Mouse (Mus musculus) embryonic facial prominence, embryonic 11.5 days (tissue): ENCODE data around the gene Cramp1l. TPM values are rescaled to one million over a fixed set of nuclear protein-coding genes. Genes with fewer than 3 reads are reported as not detected.

Source experiments
- ATAC-seq: fragments of 200-750 bp; cut with Nextera tagmentation; replicated peaks from 2 replicates; pipeline ENCODE4 v1.8.0; 2017; ENCODE audit warnings: low read depth; ENCODE audit not compliant: insufficient number of reproducible peaks, low FRiP score, low TSS enrichment
- DNase-seq: peaks from one replicate; pipeline ENCODE4 v3.0.0-alpha.2; 2015; ENCODE audit warnings: low spot score
- H3K27ac ChIP-seq: fragments of 300-500 bp; sonication (generic); replicated peaks from 2 replicates; pipeline ENCODE4 v1.5.1; 2014; ENCODE audit warnings: mild to moderate bottlenecking, low read depth, low read length, control low read depth
- H3K27me3 ChIP-seq: fragments of 300-500 bp; sonication (generic); 2 replicates; pipeline ENCODE4 v1.6.1; 2014; ENCODE audit warnings: mild to moderate bottlenecking, low read length, moderate library complexity, mixed read lengths; ENCODE audit not compliant: control insufficient read depth, insufficient read depth
- H3K36me3 ChIP-seq: fragments of 300-500 bp; sonication (generic); replicated peaks from 2 replicates; pipeline ENCODE4 v1.6.1; 2014; ENCODE audit warnings: low read depth, mild to moderate bottlenecking, low read length, moderate library complexity, mixed read lengths; ENCODE audit not compliant: control insufficient read depth, insufficient read depth
- H3K4me1 ChIP-seq: fragments of 300-500 bp; sonication (generic); 2 replicates; pipeline ENCODE4 v1.6.1; 2014; ENCODE audit warnings: low read length, mixed read lengths; ENCODE audit not compliant: control insufficient read depth, insufficient read depth
- H3K4me2 ChIP-seq: fragments of 300-500 bp; sonication (generic); 2 replicates; pipeline ENCODE4 v1.6.1; 2014; ENCODE audit warnings: low read depth, mild to moderate bottlenecking, control low read depth, low read length, moderate library complexity
- H3K4me3 ChIP-seq: fragments of 300-500 bp; sonication (generic); 2 replicates; pipeline ENCODE4 v1.5.1; 2014; ENCODE audit warnings: low read depth, low read length, control low read depth
- H3K9ac ChIP-seq: fragments of 300-500 bp; sonication (generic); replicated peaks from 2 replicates; pipeline ENCODE4 v1.6.1; 2014; ENCODE audit warnings: mild to moderate bottlenecking, control low read depth, low read length
- H3K9me3 ChIP-seq: fragments of 300-500 bp; sonication (generic); replicated peaks from 2 replicates; pipeline ENCODE4 v1.6.1; 2016; ENCODE audit warnings: mild to moderate bottlenecking, low read length, inconsistent platforms, mixed read lengths; ENCODE audit not compliant: control insufficient read depth
- WGBS: fragments of 180-500 bp; shearing (Covaris S2); extraction: QIAGEN DNeasy Blood & Tissue Kit; methylation state at CpG from one replicate; pipeline ENCODE4 v1.1.7; 2014; 5-methylcytosine and 5-hydroxymethylcytosine counted together
- polyA plus RNA-seq: library from polyadenylated mRNA; unstranded; fragments of >200 nt; fragmentation: Nextera tagmentation; extraction: Ambion mirVana; gene quantifications from 2 replicates; pipeline ENCODE4 v1.2.1, GENCODE M21; 2014

The Cramp1l gene
- polyA plus RNA-seq, 1 experiment from 2014 or later, result 9.7 TPM

- H3K36me3 ChIP-seq, result no peaks in the 10 kb centered on the region; the same call in none of the 2 replicates
- no peak for ATAC-seq
Measured at GRCm38 (mm10) chr17:25045281-25045680, 29.7 kb upstream of the Cramp1l start.

GRCm38 (mm10) chr17:25044879-25045278, 29.3 kb upstream of the Cramp1l start:
- Histone ChIP-seq H3K27me3 (no peaks in the 10 kb centered on the region), H3K4me1 (no peaks in the 10 kb centered on the region), H3K9me3 (no peaks in the 10 kb centered on the region), H3K9ac (no peak overlapping the region), H3K4me2 (no peak overlapping the region), H3K4me3 (no peak overlapping the region), H3K27ac (no peak overlapping the region), H3K36me3 (no peaks in the 10 kb centered on the region; the same call in none of the 2 replicates)
- no peak for DNase-seq
- ATAC-seq, result no peak
- WGBS, result 74% methylated on average over 7 of the region's 7 CpGs

More at GRCm38 (mm10) chr17:25045281-25045680, 29.7 kb upstream of the Cramp1l start:
- Histone ChIP-seq H3K4me3 (no peak overlapping the region), H3K9ac (no peak overlapping the region), H3K27me3 (no peaks in the 10 kb centered on the region), H3K9me3 (no peaks in the 10 kb centered on the region), H3K4me2 (no peak overlapping the region), H3K4me1 (no peaks in the 10 kb centered on the region), H3K27ac (no peak overlapping the region)
- DNase-seq, result no peak
- WGBS, result 88% methylated on average over 4 of the region's 4 CpGs

DNA sequence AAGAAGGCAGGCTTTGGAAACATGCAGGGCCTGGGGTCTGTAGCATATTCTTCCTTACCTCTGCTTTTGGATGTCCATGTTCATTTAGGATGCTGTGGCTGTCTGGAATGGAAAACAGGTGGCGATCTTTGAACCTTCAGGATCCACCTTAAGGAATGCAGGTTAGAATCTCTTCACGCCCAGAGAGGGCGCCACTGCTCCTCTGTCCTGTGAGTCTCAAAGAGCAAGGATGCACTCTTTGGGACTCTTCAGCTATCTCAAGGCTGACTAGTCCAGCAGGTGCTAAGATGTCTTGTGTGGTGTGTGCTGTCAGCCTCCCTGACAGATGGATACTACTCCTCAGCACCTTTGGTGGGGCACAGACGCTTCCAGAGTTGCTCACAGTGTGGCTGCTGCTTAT, 20.6 kb upstream of the Cramp1l start:
- no peak overlapping the region for H3K4me3 ChIP-seq
- ATAC-seq (no peak), DNase-seq (peak; percentile 22)
- WGBS, result 54% methylated on average over 4 of the region's 4 CpGs
- no peaks in the 10 kb centered on the region for H3K9me3 ChIP-seq
- no peak overlapping the region for H3K9ac ChIP-seq
- no peaks in the 10 kb centered on the region; the same call in 1 of the 2 replicates for H3K36me3 ChIP-seq
- no peak overlapping the region for H3K4me2 ChIP-seq
- no peaks in the 10 kb centered on the region for H3K27me3 ChIP-seq
- no peaks in the 10 kb centered on the region for H3K4me1 ChIP-seq
- no peak overlapping the region for H3K27ac ChIP-seq

- Histone ChIP-seq H3K4me2 (peak overlapping the region; percentile 56), H3K27me3 (no peaks in the 10 kb centered on the region), H3K4me1 (no peaks in the 10 kb centered on the region), H3K36me3 (no peaks in the 10 kb centered on the region; the same call in 1 of the 2 replicates), H3K9me3 (no peaks in the 10 kb centered on the region), H3K9ac (peak overlapping the region; percentile 59), H3K4me3 (peak overlapping the region; percentile 100), H3K27ac (peak overlapping the region; percentile 69)
- DNase-seq, result peak; percentile 78
- ATAC-seq, result peak; percentile 90
- under 1% methylated on average over 55 of the region's 55 CpGs for WGBS
Measured at GRCm38 (mm10) chr17:25016292-25017132, 924 bp upstream of the Cramp1l start.

GRCm38 (mm10) chr17:25014841-25015570, 582 bp downstream of the Cramp1l start:
- under 1% methylated on average over 39 of the region's 39 CpGs for WGBS
- Histone ChIP-seq H3K36me3 (peaks cover 3% of the 10 kb centered on the region), H3K9ac (peak overlapping the region; percentile 91), H3K9me3 (no peaks in the 10 kb centered on the region), H3K4me2 (peak overlapping the region; percentile 85), H3K4me1 (no peaks in the 10 kb centered on the region), H3K27me3 (no peaks in the 10 kb centered on the region), H3K4me3 (peak overlapping the region; percentile 100), H3K27ac (peak overlapping the region; percentile 75)
- peak; percentile 40 for DNase-seq
- ATAC-seq, result peak; percentile 14; the same call in 1 of the 2 replicates

DNA sequence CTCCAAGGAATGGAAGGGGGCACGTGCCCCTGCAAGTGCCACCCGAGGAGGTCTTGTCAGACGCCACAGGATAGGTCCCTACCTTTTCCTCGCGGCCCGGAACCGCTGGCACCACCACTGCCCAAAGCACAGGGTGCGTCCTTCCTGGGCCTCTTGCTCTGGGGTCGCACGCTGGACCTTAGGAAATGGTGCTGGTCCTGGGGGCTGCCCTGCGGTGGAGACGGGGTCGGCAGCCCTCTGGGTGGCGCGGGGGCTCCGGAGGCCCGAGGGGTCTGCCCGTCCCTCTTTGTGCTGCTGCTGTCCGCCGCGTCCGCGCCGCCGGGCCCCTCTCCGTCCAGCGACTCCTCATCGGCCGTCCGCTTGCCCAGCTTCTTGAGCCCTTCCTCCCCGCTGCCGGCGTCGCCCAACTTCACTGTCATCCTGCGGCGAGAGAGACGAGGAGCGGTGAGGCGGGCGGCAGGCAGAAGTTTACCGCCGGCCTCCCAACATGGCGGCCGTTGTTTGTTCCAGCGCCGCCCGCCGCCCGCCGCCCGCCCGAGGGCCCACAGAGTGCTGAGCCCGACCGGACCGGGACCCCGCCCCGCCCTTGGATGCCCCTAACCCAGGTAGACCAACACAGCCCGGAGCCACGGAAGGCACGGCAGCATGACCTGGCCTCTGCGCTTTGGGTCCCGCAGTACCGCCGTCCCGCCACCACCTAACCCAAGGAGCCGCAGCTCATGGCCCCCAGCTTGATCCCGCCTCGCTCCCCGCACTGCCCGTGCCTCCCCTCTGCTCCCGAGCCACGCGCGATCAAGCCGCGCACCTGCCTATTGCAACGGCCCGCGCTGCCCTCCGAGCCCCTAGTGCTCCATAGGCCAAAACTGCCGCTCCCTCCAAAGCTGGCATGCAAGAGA, 1.7 kb downstream of the Cramp1l start:
- peak overlapping the region; percentile 100 for H3K4me3 ChIP-seq
- 0% methylated on average over 78 of the region's 81 CpGs for WGBS
- H3K4me1 ChIP-seq, result no peaks in the 10 kb centered on the region
- DNase-seq (peak; percentile 39), ATAC-seq (no peak)
- no peaks in the 10 kb centered on the region for H3K9me3 ChIP-seq
- H3K9ac ChIP-seq, result peak overlapping the region; percentile 99
- peak overlapping the region; percentile 85 for H3K4me2 ChIP-seq
- H3K36me3 ChIP-seq, result peaks cover 3% of the 10 kb centered on the region
- H3K27me3 ChIP-seq, result no peaks in the 10 kb centered on the region
- peak overlapping the region; percentile 73 for H3K27ac ChIP-seq

DNA sequence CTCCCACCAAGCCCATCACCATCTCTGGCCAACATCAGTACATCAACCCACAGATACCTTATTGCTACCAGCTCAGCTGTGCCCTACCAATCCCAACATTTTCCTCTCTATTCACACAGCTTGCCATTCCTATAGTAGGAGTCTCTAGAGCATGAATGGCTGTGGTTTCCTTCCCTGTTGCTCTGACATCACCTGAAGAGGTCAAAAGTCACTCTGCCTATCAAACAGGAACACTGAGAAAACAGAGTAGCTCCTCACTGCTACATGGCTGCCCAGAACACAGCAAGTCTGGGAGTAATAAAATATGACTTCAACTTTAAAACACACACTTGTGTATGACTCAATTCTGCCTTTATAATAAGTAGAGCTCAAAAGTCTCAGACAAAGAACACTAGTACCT, 8.1 kb downstream of the Cramp1l start:
- Histone ChIP-seq H3K4me3 (no peak overlapping the region), H3K4me2 (no peak overlapping the region), H3K9me3 (no peaks in the 10 kb centered on the region), H3K4me1 (no peaks in the 10 kb centered on the region), H3K27ac (no peak overlapping the region), H3K9ac (no peak overlapping the region), H3K36me3 (peaks cover 3% of the 10 kb centered on the region), H3K27me3 (no peaks in the 10 kb centered on the region)
- ATAC-seq (no peak), DNase-seq (no peak)
